Mouse (Mus musculus) CH12.LX (cell line): Measurements from ENCODE around the gene Cinp. TPM values are rescaled to one million over a fixed set of nuclear protein-coding genes. Genes with fewer than 3 reads are reported as not detected.
A peak's percentile ranks its signal among the peaks of the same experiment; 100 is the strongest.

ENCODE experiments used
- DNase-seq: peaks from one replicate; pipeline ENCODE4 v3.0.0-alpha.2; 2013; ENCODE audit errors: extremely low read depth
- H3K27ac ChIP-seq: 2 replicates; pipeline ENCODE4 v1.5.1; 2012; ENCODE audit warnings: low read depth, mild to moderate bottlenecking, control low read depth, moderate library complexity; ENCODE audit not compliant: insufficient read depth
- H3K27me3 ChIP-seq: replicated peaks from 2 replicates; pipeline ENCODE3; 2012; ENCODE audit warnings: inconsistent platforms
- H3K36me3 ChIP-seq, 2 experiments: replicated peaks in 1 of 2; 2 replicates each; pipeline versions ENCODE3 to v1.6.1; 2012; ENCODE audit warnings: inconsistent platforms in 1 of 2, low read length in 1 of 2, mild to moderate bottlenecking in 1 of 2, mixed read lengths in 1 of 2, moderate library complexity in 1 of 2; ENCODE audit not compliant: control insufficient read depth in 1 of 2, insufficient read depth in 1 of 2
- H3K4me1 ChIP-seq, 2 experiments: 2 replicates each; pipeline ENCODE4 v1.6.1; 2012; ENCODE audit warnings: inconsistent platforms in 1 of 2, moderate library complexity in 1 of 2; ENCODE audit not compliant: insufficient read depth in 2 of 2, control insufficient read depth in 1 of 2
- H3K4me2 ChIP-seq: 2 replicates; pipeline ENCODE4 v1.6.1; 2012; ENCODE audit warnings: low read depth, mild to moderate bottlenecking, control low read depth; ENCODE audit not compliant: poor library complexity, insufficient read depth, severe bottlenecking
- H3K4me3 ChIP-seq, 3 experiments: fragments of 150-350 bp in 1 of 3; sonication (generic) in 1 of 3; replicated peaks in 1 of 3; 2 replicates each; pipeline versions ENCODE3 to v1.5.1; 2011 to 2012; ENCODE audit warnings: low read depth in 2 of 3, low read length in 2 of 3, mild to moderate bottlenecking in 2 of 3, moderate library complexity in 2 of 3, control low read depth in 1 of 3, improper control_type of control experiment in 1 of 3, inconsistent platforms in 1 of 3, mixed read lengths in 1 of 3; ENCODE audit not compliant: poor library complexity in 1 of 3
- H3K79me2 ChIP-seq: replicated peaks from 2 replicates; pipeline ENCODE4 v1.6.1; 2012; ENCODE audit warnings: mild to moderate bottlenecking, moderate library complexity; ENCODE audit not compliant: control insufficient read depth, poor library complexity, insufficient read depth, severe bottlenecking; ENCODE audit errors: extremely low read depth
- H3K9ac ChIP-seq: 2 replicates; pipeline ENCODE4 v1.6.1; 2012; ENCODE audit warnings: low read depth, mild to moderate bottlenecking, control low read depth, moderate library complexity; ENCODE audit not compliant: insufficient read depth
- H3K9me3 ChIP-seq: replicated peaks from 2 replicates; pipeline ENCODE3; 2012; ENCODE audit warnings: low read length, inconsistent platforms, mixed read lengths
- CHD1 ChIP-seq: IDR thresholded peaks from 2 replicates; pipeline ENCODE4 v1.6.1; 2012; ENCODE audit warnings: low read depth, low read length, improper control_type of control experiment, inconsistent platforms
- CHD2 ChIP-seq: IDR thresholded peaks from 2 replicates; pipeline ENCODE4 v1.6.1; 2011; ENCODE audit warnings: low read length, improper control_type of control experiment
- CTCF ChIP-seq, 2 experiments: IDR thresholded peaks in 1 of 2; conservative IDR thresholded peaks in 1 of 2; 2 replicates each; pipeline ENCODE4 v1.5.1; 2011 to 2012; ENCODE audit warnings: low read depth in 2 of 2, low read length in 2 of 2, improper control_type of control experiment in 1 of 2, inconsistent platforms in 1 of 2, mild to moderate bottlenecking in 1 of 2, moderate library complexity in 1 of 2
- ELF1 ChIP-seq: IDR thresholded peaks from 2 replicates; pipeline ENCODE4 v1.6.1; 2014; ENCODE audit warnings: low read depth, mild to moderate bottlenecking, inconsistent platforms, low read length, improper control_type of control experiment
- EP300 ChIP-seq: IDR thresholded peaks from 2 replicates; pipeline ENCODE4 v1.6.1; 2011; ENCODE audit warnings: low read length, improper control_type of control experiment
- ETS1 ChIP-seq: conservative IDR thresholded peaks from 2 replicates; pipeline ENCODE4 v1.6.1; 2012; ENCODE audit warnings: low read depth, mild to moderate bottlenecking, inconsistent platforms, low read length, improper control_type of control experiment, moderate library complexity
- HCFC1 ChIP-seq: IDR thresholded peaks from 2 replicates; pipeline ENCODE4 v1.6.1; 2012; ENCODE audit warnings: low read depth, mild to moderate bottlenecking, inconsistent platforms, low read length, improper control_type of control experiment
- IRF4 ChIP-seq: IDR thresholded peaks from 2 replicates; pipeline ENCODE4 v1.6.1; 2014; ENCODE audit warnings: low read depth, mild to moderate bottlenecking, inconsistent platforms, low read length, improper control_type of control experiment
- JUND ChIP-seq: conservative IDR thresholded peaks from 2 replicates; pipeline ENCODE4 v1.6.1; 2011; ENCODE audit warnings: low read depth, low read length, improper control_type of control experiment
- MAFK ChIP-seq: IDR thresholded peaks from 2 replicates; pipeline ENCODE4 v1.6.1; 2011; ENCODE audit warnings: low read length, improper control_type of control experiment; ENCODE audit not compliant: insufficient replicate concordance
- NELFE ChIP-seq: IDR thresholded peaks from 2 replicates; pipeline ENCODE4 v1.6.1; 2011; ENCODE audit warnings: low read depth, low read length, improper control_type of control experiment
- RAD21 ChIP-seq: IDR thresholded peaks from 2 replicates; pipeline ENCODE4 v1.6.1; 2011; ENCODE audit warnings: low read depth, mild to moderate bottlenecking, low read length, improper control_type of control experiment, moderate library complexity
- SMC3 ChIP-seq: IDR thresholded peaks from 2 replicates; pipeline ENCODE4 v1.6.1; 2011; ENCODE audit warnings: low read depth, low read length, improper control_type of control experiment
- ZC3H11A ChIP-seq: IDR thresholded peaks from 2 replicates; pipeline ENCODE4 v1.6.1; 2012; ENCODE audit warnings: low read depth, mild to moderate bottlenecking, inconsistent platforms, low read length, improper control_type of control experiment
- ZMIZ1 ChIP-seq: IDR thresholded peaks from 2 replicates; pipeline ENCODE4 v1.6.1; 2012; ENCODE audit warnings: low read depth, mild to moderate bottlenecking, inconsistent platforms, low read length, improper control_type of control experiment
- dilution Hi-C: fragments of 300-500 bp; cut with MboI; formaldehyde crosslinking; loops from 2 replicates; pipeline ENCODE4 v1.14.3; 2020; ENCODE audit warnings: low sequenced_read_pairs; ENCODE audit not compliant: extremely low pct_unique_long_range_greater_than_20kb, extremely low pct_ligation_motif_present
- in situ Hi-C: fragments of 300-500 bp; cut with MboI; formaldehyde crosslinking; loops from 3 replicates; pipeline ENCODE4 v1.14.3; 2019; ENCODE audit warnings: low sequenced_read_pairs, low pct_ligation_motif_present, low pct_unique_long_range_greater_than_20kb, mixed read lengths
- polyA plus RNA-seq: library from polyadenylated mRNA; unstranded; fragments of >175 nt; gene quantifications from 2 replicates; pipeline ENCODE4 v1.2.1, GENCODE M21; 2012; ENCODE audit warnings: low read depth; ENCODE audit not compliant: insufficient read length
- total RNA-seq, 2 experiments: library from RNA; depleted of rRNA; stranded (reverse); fragments of 300-350 nt in 1 of 2; fragments of >200 nt in 1 of 2; gene quantifications; 2 replicates each; pipeline ENCODE4 v1.2.3; 2012 to 2014

Cinp gene
- total and polyA plus RNA-seq, 3 experiments, result 114 to 164 (median 135) TPM

- Histone ChIP-seq H3K4me3 (no peak overlapping the region), H3K79me2 (peaks cover 11% of the 10 kb centered on the region), H3K9ac (no peak overlapping the region), H3K9me3 (peaks cover 5% of the 10 kb centered on the region), H3K4me1 (peaks cover 9 to 34% of the 10 kb centered on the region in 2 experiments; a peak in 3 of 4 replicates), H3K27me3 (no peaks in the 10 kb centered on the region), H3K27ac (no peak overlapping the region), H3K36me3 (peaks cover 55 to 80% of the 10 kb centered on the region in 2 experiments), H3K4me2 (no peak overlapping the region)
- in situ Hi-C loops, result no loop called here
- TF ChIP-seq ETS1, result no peak
- TF ChIP-seq CTCF (conservative IDR thresholded peaks at IDR 0.05 in 1 of 2, IDR thresholded peaks at IDR 0.05 in 1 of 2; ENCODE audit: low read depth in 2 of 2, low read length in 2 of 2), result peak in 1 of 2 experiments; percentile 49; a peak in 2 of 4 replicates
- TF ChIP-seq NELFE, result no peak
- peak; percentile 65; the same call in 1 of the 2 replicates for TF ChIP-seq IRF4
- peak; percentile 27 for TF ChIP-seq SMC3
- no peak for TF ChIP-seq MAFK
- no peak for TF ChIP-seq ZC3H11A
- no peak; the same call in none of the 2 replicates for TF ChIP-seq RAD21
- TF ChIP-seq JUND, result 0 out of 2 replicates have a peak, but pooled peaks have one; percentile 29
- DNase-seq, result peak; percentile 45
- dilution Hi-C loops, result no loop called here
Observed at GRCm38 (mm10) chr12:110882291-110882690, 6.7 kb downstream of the Cinp start.

GRCm38 (mm10) chr12:110875351-110875750, 13.6 kb downstream of the Cinp start:
- Histone ChIP-seq H3K9ac (no peak overlapping the region), H3K79me2 (no peaks in the 10 kb centered on the region), H3K36me3 (peaks cover 70 to 93% of the 10 kb centered on the region in 2 experiments), H3K9me3 (no peaks in the 10 kb centered on the region), H3K4me1 (peaks cover 6 to 15% of the 10 kb centered on the region in 2 experiments; a peak in 3 of 4 replicates), H3K27ac (no peak overlapping the region), H3K4me2 (no peak overlapping the region), H3K27me3 (no peaks in the 10 kb centered on the region), H3K4me3 (no peak overlapping the region)
- TF ChIP-seq ZMIZ1 (no peak), CHD2 (no peak), CHD1 (no peak), EP300 (no peak), MAFK (no peak), HCFC1 (no peak), ELF1 (no peak)
- in situ Hi-C loops, result no loop called here
- no peak for DNase-seq
- dilution Hi-C loops, result no loop called here
